Mouse (Mus musculus) MEL-GATA-1-ER (cell line): ENCODE results near the gene Tenm4.
A peak's percentile ranks its signal among the peaks of the same experiment; 100 is the strongest.

ENCODE experiments used
- DNase-seq: peaks from one replicate; pipeline ENCODE4 v3.0.0-alpha.2; 2012; ENCODE audit warnings: low read depth; ENCODE audit errors: extremely low read depth

Tenm4 gene

GRCm38 (mm10) chr7:96725603-96726002 is 554.6 kb downstream of the Tenm4 start:
- no peak for DNase-seq

DNA sequence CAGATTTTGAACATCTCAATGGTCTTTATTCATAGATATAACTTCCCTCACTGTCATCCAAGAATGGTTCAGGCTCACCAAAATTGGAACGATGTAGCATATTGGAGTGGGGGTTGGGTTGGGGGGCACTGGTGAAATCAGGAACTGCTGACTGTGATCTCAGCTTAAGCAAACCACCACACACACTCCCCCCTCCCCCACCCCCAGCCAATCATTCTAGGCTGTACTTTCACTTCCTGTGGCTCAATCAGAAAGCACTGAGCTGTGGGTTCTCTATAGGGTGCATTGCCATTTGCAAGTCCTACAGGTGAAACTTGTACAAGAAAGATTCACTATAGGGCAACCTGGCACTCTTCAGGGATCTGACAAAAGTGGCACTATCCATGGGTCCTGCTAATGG is 559.3 kb downstream of the Tenm4 start:
- DNase-seq, result no peak

DNA sequence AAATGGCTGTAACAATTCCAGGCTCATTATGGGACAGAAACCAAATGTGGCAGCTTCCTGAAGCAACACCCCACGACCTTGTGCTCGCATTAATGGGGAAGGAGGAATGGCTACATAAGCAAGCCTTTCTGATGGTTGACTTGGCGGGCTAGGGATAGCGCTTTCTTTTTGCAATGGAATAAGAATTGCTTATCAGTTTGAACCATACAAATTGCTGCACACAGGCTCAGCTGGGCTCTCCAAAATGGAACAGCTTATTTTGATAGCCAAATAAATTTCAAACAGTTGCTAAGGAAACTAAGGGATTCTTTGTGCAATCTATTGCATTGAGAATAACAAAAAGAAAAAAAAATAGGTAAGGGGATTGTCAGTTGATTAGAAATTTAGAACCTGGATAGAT is 560.9 kb downstream of the Tenm4 start:
- DNase-seq, result no peak

GRCm38 (mm10) chr7:96734315-96735058 is 563.4 kb downstream of the Tenm4 start:
- DNase-seq, result no peak

DNA sequence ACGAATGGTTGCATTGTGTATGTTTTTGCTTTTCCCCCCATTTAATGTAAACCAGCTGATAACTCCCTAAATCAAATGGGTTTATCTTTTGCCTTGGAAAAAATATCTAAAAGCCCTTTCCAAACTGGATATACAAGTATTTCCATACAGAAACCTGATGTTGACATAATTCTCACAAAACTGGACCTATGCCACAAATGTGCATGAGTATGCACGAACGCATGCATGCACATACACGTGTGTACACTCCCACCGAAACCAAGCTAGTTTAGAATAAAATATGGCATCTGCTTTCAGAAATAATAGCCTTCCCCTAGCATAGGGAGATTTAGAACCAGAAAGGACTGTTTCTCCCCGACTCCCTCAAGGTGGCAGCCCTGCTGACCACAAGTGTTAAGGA is 569.6 kb downstream of the Tenm4 start:
- no peak for DNase-seq

- no peak for DNase-seq
Measured at GRCm38 (mm10) chr7:96742221-96742620, 571.2 kb downstream of the Tenm4 start.

DNA sequence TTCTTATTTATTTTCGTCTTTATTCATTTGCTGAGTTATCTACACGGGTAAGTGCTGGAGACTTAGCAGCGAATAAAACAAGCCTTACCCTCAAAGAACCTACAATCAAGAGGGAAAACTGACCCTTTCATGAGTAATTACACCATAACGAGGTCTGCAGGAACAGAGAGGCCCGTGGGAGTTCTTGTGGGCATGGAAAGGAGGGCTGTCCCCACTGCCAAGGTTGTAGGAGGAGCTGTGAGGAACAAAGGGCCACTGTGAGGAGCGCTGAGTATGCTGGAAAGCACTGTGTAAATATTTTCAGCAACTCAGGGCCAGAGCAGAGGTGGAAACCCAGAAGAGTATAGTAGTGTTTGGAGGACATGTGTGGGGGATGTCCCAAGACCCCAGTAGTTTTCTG is 574.9 kb downstream of the Tenm4 start:
- DNase-seq, result no peak

- no peak for DNase-seq
Measured at GRCm38 (mm10) chr7:96746706-96747105, 575.7 kb downstream of the Tenm4 start.

GRCm38 (mm10) chr7:96748538-96749045 is 577.5 kb downstream of the Tenm4 start:
- no peak for DNase-seq

- no peak for DNase-seq
Measured at GRCm38 (mm10) chr7:96749753-96750152, 578.7 kb downstream of the Tenm4 start.

DNA sequence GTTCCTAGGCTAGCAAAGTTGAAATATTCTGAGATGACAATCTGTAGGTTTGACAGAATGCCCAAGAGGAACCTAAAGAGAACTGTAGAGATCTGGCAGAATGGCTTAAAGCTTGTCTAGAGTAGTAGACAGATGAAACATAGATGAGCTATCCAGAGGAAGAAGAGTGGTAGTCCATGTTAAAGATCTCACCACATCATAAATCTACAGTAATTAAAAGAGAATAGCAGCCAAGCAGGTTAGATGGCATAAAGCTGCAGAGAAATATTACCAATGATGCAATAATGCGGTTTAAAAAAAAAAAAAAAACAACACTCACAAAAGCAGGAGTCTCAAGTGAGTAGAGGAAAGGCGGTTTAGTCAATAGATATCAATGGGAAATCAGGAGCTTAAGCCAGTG is 580.2 kb downstream of the Tenm4 start:
- no peak for DNase-seq

GRCm38 (mm10) chr7:96752776-96753175 is 581.7 kb downstream of the Tenm4 start:
- no peak for DNase-seq

GRCm38 (mm10) chr7:96753335-96754095 is 582.5 kb downstream of the Tenm4 start:
- DNase-seq, result peak; percentile 20

GRCm38 (mm10) chr7:96754175-96754574 is 583.1 kb downstream of the Tenm4 start:
- DNase-seq, result no peak

GRCm38 (mm10) chr7:96755459-96756094 is 584.5 kb downstream of the Tenm4 start:
- peak; percentile 59 for DNase-seq

GRCm38 (mm10) chr7:96756104-96756742 is 585.2 kb downstream of the Tenm4 start:
- DNase-seq, result no peak

DNA sequence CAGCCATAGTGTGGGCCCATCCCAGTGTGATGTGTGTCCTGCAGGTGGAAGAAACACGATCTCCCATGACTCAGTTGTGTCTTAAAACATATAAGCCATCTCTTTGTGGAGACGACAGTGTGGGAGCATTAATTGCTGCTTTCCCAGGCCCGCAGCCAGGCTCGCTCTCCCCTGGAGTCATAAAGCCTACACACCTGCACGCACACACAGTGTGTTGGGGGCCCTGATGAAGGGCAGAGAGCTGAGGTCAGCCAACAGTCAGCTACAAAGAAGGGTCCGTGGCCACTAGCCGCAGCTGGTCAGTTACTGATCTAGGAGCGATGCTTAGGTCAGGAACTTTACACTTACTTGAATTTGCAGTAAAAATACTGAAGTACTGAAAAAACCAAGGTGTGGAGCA is 586.0 kb downstream of the Tenm4 start:
- no peak for DNase-seq

DNA sequence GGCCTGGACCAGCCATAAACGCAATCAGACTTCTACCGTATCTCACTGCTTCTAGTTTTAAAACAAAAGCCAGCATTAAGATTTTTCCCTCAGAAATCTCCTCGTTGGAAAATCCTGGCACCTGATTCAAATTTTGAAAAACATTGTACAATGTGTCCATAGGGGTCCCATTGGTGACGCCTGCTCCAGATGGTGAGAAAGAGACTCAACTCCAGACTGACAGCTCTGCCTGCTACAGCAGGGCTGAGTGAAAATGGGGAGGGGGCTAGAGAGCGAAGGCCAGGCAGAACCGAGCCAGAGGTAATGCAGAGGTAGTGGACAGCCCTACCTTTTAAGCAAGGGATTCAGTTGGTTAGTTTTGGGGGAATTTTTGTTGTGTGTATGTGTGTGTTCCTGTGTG is 589.2 kb downstream of the Tenm4 start:
- DNase-seq, result no peak

DNA sequence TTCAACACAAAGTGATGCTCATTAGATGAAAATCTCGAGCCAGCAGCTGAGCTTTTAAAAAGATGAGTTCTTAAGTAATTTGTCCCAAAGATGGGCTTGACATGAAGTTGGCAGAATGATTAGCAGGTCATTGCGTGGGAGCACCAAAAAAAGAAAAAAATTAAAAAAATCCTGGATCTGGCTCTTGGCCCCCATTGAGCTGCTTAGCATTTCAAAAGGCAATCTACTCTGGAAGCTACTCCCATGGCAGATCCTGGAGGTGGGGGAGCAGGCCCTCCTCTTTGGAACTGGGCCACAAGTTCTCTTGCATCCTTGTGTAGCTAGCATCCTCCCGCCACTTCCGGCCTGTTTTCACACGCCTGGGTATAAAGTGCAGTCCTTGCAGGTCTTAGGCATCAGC is 590.1 kb downstream of the Tenm4 start:
- no peak for DNase-seq

DNA sequence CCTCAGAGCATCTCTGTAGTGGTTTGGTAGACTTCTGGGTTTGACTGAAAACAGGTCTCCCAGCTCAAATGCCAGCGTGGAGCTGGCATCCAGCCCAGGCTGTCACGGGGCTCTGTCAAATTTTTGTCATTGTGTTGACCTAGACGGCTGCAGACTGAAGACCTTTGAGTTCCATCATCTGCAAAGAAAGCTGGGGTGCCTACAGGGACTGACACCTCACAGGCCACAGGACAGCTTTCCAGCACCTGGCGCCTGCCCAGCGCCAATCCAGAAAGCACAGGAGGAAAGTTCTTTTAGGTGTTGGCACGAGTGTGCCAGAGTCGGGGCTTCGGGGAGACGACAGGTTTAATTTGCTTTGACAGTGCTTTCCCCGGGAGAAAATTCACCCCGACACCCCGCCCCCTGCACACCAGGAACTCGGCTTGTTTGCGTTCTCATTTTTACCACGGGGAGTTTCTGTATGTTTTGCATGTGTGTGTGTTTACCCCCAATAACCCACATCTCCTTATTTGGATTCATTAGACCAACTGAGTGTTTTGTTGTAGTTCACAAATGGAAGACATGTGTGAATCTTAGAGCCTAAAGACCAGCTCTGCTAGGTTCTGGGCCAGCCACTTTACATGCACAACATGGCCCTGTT is 594.4 kb downstream of the Tenm4 start:
- DNase-seq, result no peak

- no peak for DNase-seq
Measured at GRCm38 (mm10) chr7:96767090-96767489, 596.0 kb downstream of the Tenm4 start.
